Mouse (Mus musculus) intestine, postnatal 0 days (tissue): ENCODE data around the gene Slfn8. TPM values are rescaled to one million over a fixed set of nuclear protein-coding genes. Genes with fewer than 3 reads are reported as not detected.

Source experiments
- ATAC-seq: fragments of 200-750 bp; cut with Nextera tagmentation; 2 replicates; pipeline ENCODE4 v1.8.0; 2017; ENCODE audit warnings: mild to moderate bottlenecking, moderate TSS enrichment, moderate library complexity
- H3K27ac ChIP-seq: fragments of 300-500 bp; sonication (generic); 2 replicates; pipeline ENCODE4 v1.5.1; 2014; ENCODE audit warnings: mild to moderate bottlenecking, low read depth, low read length, moderate library complexity
- H3K27me3 ChIP-seq: fragments of 300-500 bp; sonication (generic); replicated peaks from 2 replicates; pipeline ENCODE4 v1.6.1; 2014; ENCODE audit warnings: low read length, mixed read lengths; ENCODE audit not compliant: control insufficient read depth, insufficient read depth
- H3K36me3 ChIP-seq: fragments of 300-500 bp; sonication (generic); 2 replicates; pipeline ENCODE4 v1.6.1; 2014; ENCODE audit warnings: mild to moderate bottlenecking, moderate library complexity; ENCODE audit not compliant: control insufficient read depth, insufficient read depth
- H3K4me1 ChIP-seq: fragments of 300-500 bp; sonication (generic); replicated peaks from 2 replicates; pipeline ENCODE4 v1.6.1; 2014; ENCODE audit warnings: antibody characterized with exemption, low read length, mixed read lengths; ENCODE audit not compliant: control insufficient read depth, insufficient read depth
- H3K4me2 ChIP-seq: fragments of 300-500 bp; sonication (generic); replicated peaks from 2 replicates; pipeline ENCODE4 v1.6.1; 2014; ENCODE audit warnings: low read depth, mild to moderate bottlenecking, moderate library complexity
- H3K4me3 ChIP-seq: fragments of 300-500 bp; sonication (generic); 2 replicates; pipeline ENCODE4 v1.5.1; 2014; ENCODE audit warnings: low read depth, low read length
- H3K9ac ChIP-seq: fragments of 300-500 bp; sonication (generic); 2 replicates; pipeline ENCODE4 v1.6.1; 2014; ENCODE audit warnings: mild to moderate bottlenecking, low read depth, low read length
- H3K9me3 ChIP-seq: fragments of 300-500 bp; sonication (generic); 2 replicates; pipeline ENCODE4 v1.6.1; 2016; ENCODE audit warnings: mixed run types; ENCODE audit not compliant: control insufficient read depth
- CTCF ChIP-seq: sonication (generic); IDR thresholded peaks from 2 replicates; pipeline ENCODE4 v1.5.1; 2016; ENCODE audit warnings: low read depth, mild to moderate bottlenecking, control low read depth, antibody characterized with exemption, moderate library complexity
- WGBS: fragments of 180-500 bp; shearing (Covaris S2); extraction: QIAGEN DNeasy Blood & Tissue Kit; methylation state at CpG from one replicate; pipeline ENCODE4 v1.1.7; 2014; 5-methylcytosine and 5-hydroxymethylcytosine counted together
- microRNA-seq: library from miRNA; unstranded; fragments of <30 nt; microRNA quantifications from one replicate; pipeline ENCODE4, GENCODE M21; 2016
- polyA plus RNA-seq: library from polyadenylated mRNA; unstranded; fragments of >200 nt; fragmentation: Nextera tagmentation; extraction: Ambion mirVana; gene quantifications from 2 replicates; pipeline ENCODE4 v1.2.1, GENCODE M21; 2015

Slfn8 gene
- polyA plus RNA-seq, 1 experiment from 2014 or later = 0.30 TPM

- no peaks in the 10 kb centered on the region for H3K9me3 ChIP-seq
- H3K4me2 ChIP-seq = no peak overlapping the region
- H3K36me3 ChIP-seq = no peaks in the 10 kb centered on the region
- H3K4me3 ChIP-seq = no peak overlapping the region
- ATAC-seq = no peak
- no peaks in the 10 kb centered on the region for H3K4me1 ChIP-seq
- no peak for TF ChIP-seq CTCF
- 66% methylated on average over 2 of the region's 2 CpGs for WGBS
- no peaks in the 10 kb centered on the region for H3K27me3 ChIP-seq
- H3K27ac ChIP-seq = no peak overlapping the region
- no peak overlapping the region for H3K9ac ChIP-seq
Measured at GRCm38 (mm10) chr11:82961743-82962142, 58.9 kb downstream of the Slfn8 start.

- 15% methylated on average over 4 of the region's 4 CpGs for WGBS
- Histone ChIP-seq H3K4me3 (no peak overlapping the region), H3K4me2 (no peak overlapping the region), H3K9me3 (no peaks in the 10 kb centered on the region), H3K27ac (no peak overlapping the region), H3K36me3 (no peaks in the 10 kb centered on the region), H3K4me1 (no peaks in the 10 kb centered on the region), H3K27me3 (no peaks in the 10 kb centered on the region), H3K9ac (no peak overlapping the region)
- TF ChIP-seq CTCF = peak; percentile 84
- ATAC-seq = no peak
Measured at GRCm38 (mm10) chr11:82959613-82960012, 61.0 kb downstream of the Slfn8 start.

DNA sequence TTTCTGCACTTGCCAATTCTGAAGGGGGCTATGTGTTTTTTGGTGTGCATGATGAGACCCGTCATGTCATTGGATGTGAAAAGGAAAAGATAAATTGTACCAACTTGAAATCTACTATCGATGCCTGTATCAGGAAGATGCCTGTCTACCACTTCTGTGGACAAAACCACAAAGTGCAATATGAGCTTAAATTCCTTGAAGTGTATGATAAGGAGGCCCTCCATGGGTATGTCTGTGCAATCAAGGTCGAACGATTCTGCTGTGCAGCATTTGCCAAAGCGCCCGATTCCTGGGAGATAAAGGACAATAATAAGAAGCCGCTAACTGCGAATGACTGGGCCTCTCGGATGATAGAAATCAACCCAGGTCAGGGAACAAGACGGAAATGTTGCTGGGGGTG, 63.7 kb downstream of the Slfn8 start:
- TF ChIP-seq CTCF = no peak
- Histone ChIP-seq H3K27me3 (peaks cover 19% of the 10 kb centered on the region), H3K9ac (no peak overlapping the region), H3K4me2 (no peak overlapping the region), H3K36me3 (no peaks in the 10 kb centered on the region), H3K27ac (no peak overlapping the region), H3K4me1 (no peaks in the 10 kb centered on the region), H3K4me3 (no peak overlapping the region), H3K9me3 (no peaks in the 10 kb centered on the region)
- 50% methylated on average over 10 of the region's 10 CpGs for WGBS
- no peak for ATAC-seq

GRCm38 (mm10) chr11:82954631-82955030, 66.0 kb downstream of the Slfn8 start:
- Histone ChIP-seq H3K9ac (no peak overlapping the region), H3K4me2 (no peak overlapping the region), H3K4me3 (no peak overlapping the region), H3K9me3 (no peaks in the 10 kb centered on the region), H3K4me1 (no peaks in the 10 kb centered on the region), H3K36me3 (no peaks in the 10 kb centered on the region), H3K27me3 (peaks cover 33% of the 10 kb centered on the region), H3K27ac (no peak overlapping the region)
- no peak for TF ChIP-seq CTCF
- no peak for ATAC-seq
- 62% methylated on average over 6 of the region's 6 CpGs for WGBS

DNA sequence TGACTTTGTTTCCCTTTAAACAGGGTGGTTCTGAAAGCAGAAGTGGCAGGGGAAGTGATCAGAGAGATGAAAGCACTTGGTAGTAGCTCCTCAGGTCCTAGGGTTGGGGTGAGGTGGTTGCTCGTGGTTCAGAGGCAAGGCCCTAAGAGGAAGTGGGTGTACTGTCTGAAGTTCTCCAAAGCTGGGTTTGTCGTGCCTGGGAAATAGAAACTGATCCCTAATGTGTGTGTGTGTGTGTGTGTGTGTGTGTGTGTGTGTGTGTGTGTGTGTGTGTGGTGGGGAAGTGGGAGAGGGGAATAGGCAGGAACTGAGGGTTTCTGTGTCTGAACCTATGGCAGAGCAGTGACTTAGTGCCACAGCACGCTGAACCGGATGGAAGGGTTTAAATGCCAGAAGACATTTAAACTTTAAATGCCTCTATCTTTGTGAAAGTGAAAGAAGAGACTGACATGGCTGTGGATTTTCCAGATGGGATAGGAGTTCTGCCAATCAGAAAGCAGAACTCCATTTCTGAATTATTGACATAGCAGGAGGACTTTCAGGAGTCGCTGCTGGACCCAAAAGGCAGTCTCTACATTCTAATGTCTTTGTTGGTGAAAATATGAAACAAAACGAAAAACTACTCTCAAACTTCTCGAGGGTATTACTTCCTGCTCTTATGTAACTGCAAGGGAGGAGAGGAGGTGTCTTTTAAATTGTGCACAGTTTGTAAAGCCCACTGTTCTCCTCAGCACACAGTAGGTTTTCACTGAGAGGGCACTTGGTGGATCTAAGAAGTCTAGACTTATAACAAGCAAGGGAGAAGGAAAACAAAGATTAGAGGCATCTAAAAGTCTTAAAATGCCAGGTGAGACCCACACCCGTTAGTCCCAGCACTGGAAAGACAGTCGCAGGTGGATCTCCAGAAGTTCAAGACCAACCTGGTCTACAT, 67.7 kb downstream of the Slfn8 start:
- no peaks in the 10 kb centered on the region for H3K36me3 ChIP-seq
- no peaks in the 10 kb centered on the region for H3K4me1 ChIP-seq
- H3K27ac ChIP-seq = no peak overlapping the region
- no peaks in the 10 kb centered on the region for H3K9me3 ChIP-seq
- no peak for ATAC-seq
- peak overlapping the region; percentile 22; the same call in 1 of the 2 replicates for H3K4me3 ChIP-seq
- TF ChIP-seq CTCF = no peak
- H3K27me3 ChIP-seq = peaks cover 33% of the 10 kb centered on the region
- 57% methylated on average over 9 of the region's 9 CpGs for WGBS
- peak overlapping the region; percentile 5; the same call in 1 of the 2 replicates for H3K9ac ChIP-seq
- H3K4me2 ChIP-seq = peak overlapping the region; percentile 46

Small RNA genes within 50 kb of the gene (microRNA-seq; reads per million reads assigned to microRNA genes)
- gene Gm27598 = not detected
- not detected for gene Mir7679

Other genes with a start within 250 kb of the Slfn8 start
- 8.4 and 9.2 TPM in 2 replicates for gene Lig3, start 239.7 kb downstream of the Slfn8 start, polyA plus RNA-seq
- gene Rffl, start 149.6 kb downstream of the Slfn8 start, polyA plus RNA-seq = 9.7 and 9.8 TPM in 2 replicates
- 9.1 and 9.7 TPM in 2 replicates for gene Rad51d, start 130.2 kb downstream of the Slfn8 start, polyA plus RNA-seq
- gene Fndc8, start 128.7 kb downstream of the Slfn8 start, polyA plus RNA-seq = 0.09 and 0.16 TPM in 2 replicates
- gene Nle1, start 112.4 kb downstream of the Slfn8 start, polyA plus RNA-seq = 8.0 and 10.2 TPM in 2 replicates
- 1.6 and 1.9 TPM in 2 replicates for gene Unc45b, start 110.3 kb downstream of the Slfn8 start, polyA plus RNA-seq
- gene Slfn5, start 69.5 kb downstream of the Slfn8 start, polyA plus RNA-seq = 3.7 and 3.9 TPM in 2 replicates
- 5.0 and 5.6 TPM in 2 replicates for gene Slfn9, start 29.0 kb downstream of the Slfn8 start, polyA plus RNA-seq
- gene Slfn2, start 44.3 kb upstream of the Slfn8 start, polyA plus RNA-seq = 21.0 and 21.5 TPM in 2 replicates
- gene Slfn1, start 96.0 kb upstream of the Slfn8 start, polyA plus RNA-seq = 0.51 and 0.53 TPM in 2 replicates
- gene Slfn4, start 154.4 kb upstream of the Slfn8 start, polyA plus RNA-seq = 1.3 and 1.9 TPM in 2 replicates
- 0.59 and 0.82 TPM in 2 replicates for gene Slfn3, start 170.5 kb upstream of the Slfn8 start, polyA plus RNA-seq